Mouse (Mus musculus) spleen, postnatal 10 days (tissue): Measurements from ENCODE around the gene Ttc16.

Experiments
- DNase-seq, 2 experiments: peaks; one replicate each; pipeline ENCODE4 v3.0.0; 2021 to 2022; ENCODE audit warnings: low spot score in 2 of 2

Ttc16 gene

GRCm38 (mm10) chr2:32775359-32776074, at the start of gene Ttc16, which contains the start of gene Ptrh1:
Gene Ttc16, minus strand, starts transcription at chr2:32775633.
Gene Ptrh1, plus strand, starts transcription at chr2:32775786.
- peak; percentile 92 to 98 for DNase-seq

- DNase-seq: no peak
Observed at GRCm38 (mm10) chr2:32824778-32825177, 49.3 kb upstream of the Ttc16 start.

- DNase-seq: no peak
Observed at GRCm38 (mm10) chr2:32824181-32824580, 48.7 kb upstream of the Ttc16 start.

GRCm38 (mm10) chr2:32823579-32824154, 48.2 kb upstream of the Ttc16 start:
- DNase-seq: peak in 1 of 2 experiments; percentile 41

- DNase-seq: peak in 1 of 2 experiments; percentile 26
Observed at GRCm38 (mm10) chr2:32823153-32823552, 47.7 kb upstream of the Ttc16 start.

- no peak for DNase-seq
Observed at GRCm38 (mm10) chr2:32822643-32823042, 47.2 kb upstream of the Ttc16 start.

- peak; percentile 30 to 68 for DNase-seq
Observed at GRCm38 (mm10) chr2:32821041-32821802, 45.8 kb upstream of the Ttc16 start.

GRCm38 (mm10) chr2:32818208-32818607, 42.8 kb upstream of the Ttc16 start:
- DNase-seq: no peak

- no peak for DNase-seq
Observed at GRCm38 (mm10) chr2:32817589-32817988, 42.2 kb upstream of the Ttc16 start.

- no peak for DNase-seq
Observed at GRCm38 (mm10) chr2:32816946-32817581, 41.6 kb upstream of the Ttc16 start.

- no peak for DNase-seq
Observed at GRCm38 (mm10) chr2:32816497-32816896, 41.1 kb upstream of the Ttc16 start.

GRCm38 (mm10) chr2:32811959-32812358, 36.5 kb upstream of the Ttc16 start:
- DNase-seq: no peak

- no peak for DNase-seq
Observed at GRCm38 (mm10) chr2:32808816-32809566, 33.6 kb upstream of the Ttc16 start.

- DNase-seq: no peak
Observed at GRCm38 (mm10) chr2:32798251-32798962, 23.0 kb upstream of the Ttc16 start.

- no peak for DNase-seq
Observed at GRCm38 (mm10) chr2:32795748-32796418, 20.4 kb upstream of the Ttc16 start.

- no peak for DNase-seq
Observed at GRCm38 (mm10) chr2:32791297-32791696, 15.9 kb upstream of the Ttc16 start.

GRCm38 (mm10) chr2:32788581-32788980, 13.1 kb upstream of the Ttc16 start:
- no peak for DNase-seq

GRCm38 (mm10) chr2:32787176-32787575, 11.7 kb upstream of the Ttc16 start:
- no peak for DNase-seq

GRCm38 (mm10) chr2:32784048-32784681, 8.7 kb upstream of the Ttc16 start, which contains the start of gene Cfap157:
Gene Cfap157, minus strand, starts transcription at chr2:32784428.
- no peak for DNase-seq

- DNase-seq: no peak
Observed at GRCm38 (mm10) chr2:32781710-32782109, 6.3 kb upstream of the Ttc16 start.
